Mouse (Mus musculus) regulatory T cell (primary cell): ENCODE measurements around the gene Arsk.

Source experiments
- in situ Hi-C: fragments of 300-600 bp; cut with MboI, MseI; formaldehyde crosslinking; loops from one replicate; pipeline ENCODE4 v1.15.1; 2025; ENCODE audit warnings: high pct_unique_total_duplicates

Arsk gene

DNA sequence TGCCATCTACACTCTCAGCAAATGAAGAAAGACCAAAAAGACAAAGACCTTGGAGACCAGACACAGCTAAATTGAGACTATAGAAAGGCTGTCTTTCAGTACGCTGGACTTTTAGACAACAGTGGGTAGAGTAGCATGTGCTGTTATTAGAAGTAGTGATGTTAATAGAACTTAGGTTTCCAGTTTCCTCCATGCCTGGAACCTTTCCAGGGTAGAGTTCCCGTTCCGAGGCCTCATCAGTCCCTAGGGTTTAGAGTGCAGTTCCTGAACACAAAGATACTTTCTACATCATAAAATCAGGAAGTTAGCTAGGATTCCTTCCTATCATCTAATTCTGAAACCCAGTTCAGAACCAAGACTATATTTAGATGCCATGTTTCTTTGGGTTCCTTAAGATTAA is 73.9 kb downstream of the Arsk start:
- in situ Hi-C loops = no loop called here

DNA sequence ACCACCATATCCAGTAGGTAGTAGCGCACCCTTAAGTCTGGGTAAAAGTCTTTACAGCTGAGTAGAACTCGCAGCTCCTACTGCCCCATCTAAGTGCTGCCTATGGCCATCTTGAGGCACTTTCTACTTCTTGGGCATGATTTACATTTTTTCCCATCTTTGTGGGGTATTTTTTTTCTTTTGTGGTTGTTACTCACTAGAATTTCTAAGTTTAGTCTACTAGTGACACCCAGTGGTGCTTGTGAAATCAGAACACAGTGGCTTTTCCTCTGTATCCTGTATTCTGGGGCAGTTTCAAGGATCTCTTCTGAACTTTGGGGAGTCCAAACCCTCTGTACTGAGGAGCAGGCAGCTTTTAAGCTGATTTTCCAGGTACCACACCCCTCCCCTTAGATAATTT is 76.7 kb downstream of the Arsk start:
- in situ Hi-C loops = no loop called here

DNA sequence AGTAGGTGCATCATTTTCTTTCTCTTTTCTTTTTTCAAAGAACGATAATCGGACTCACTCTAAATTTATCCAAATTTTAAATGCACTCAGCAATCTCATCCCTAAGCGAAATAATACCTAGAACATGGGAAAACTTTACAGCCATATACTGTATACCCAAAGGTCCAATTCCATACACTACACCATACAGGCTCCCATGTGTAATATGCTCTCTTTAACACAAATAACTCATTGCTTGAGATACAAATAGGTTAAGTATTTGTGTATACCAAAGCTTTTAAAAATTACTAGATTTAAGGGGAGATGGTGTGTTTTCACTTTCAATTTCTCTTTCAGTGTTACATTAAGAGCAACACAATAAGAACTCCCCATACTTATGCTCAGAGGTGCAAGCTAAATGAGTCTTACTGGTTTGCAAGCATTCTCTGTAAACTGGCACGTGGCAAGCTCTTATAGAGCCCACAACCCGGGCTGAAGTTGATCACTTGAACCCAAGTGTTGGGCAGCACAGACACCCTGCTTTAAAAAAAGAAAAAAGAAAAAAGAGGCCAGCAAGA is 79.5 kb downstream of the Arsk start:
- in situ Hi-C loops = no loop called here

DNA sequence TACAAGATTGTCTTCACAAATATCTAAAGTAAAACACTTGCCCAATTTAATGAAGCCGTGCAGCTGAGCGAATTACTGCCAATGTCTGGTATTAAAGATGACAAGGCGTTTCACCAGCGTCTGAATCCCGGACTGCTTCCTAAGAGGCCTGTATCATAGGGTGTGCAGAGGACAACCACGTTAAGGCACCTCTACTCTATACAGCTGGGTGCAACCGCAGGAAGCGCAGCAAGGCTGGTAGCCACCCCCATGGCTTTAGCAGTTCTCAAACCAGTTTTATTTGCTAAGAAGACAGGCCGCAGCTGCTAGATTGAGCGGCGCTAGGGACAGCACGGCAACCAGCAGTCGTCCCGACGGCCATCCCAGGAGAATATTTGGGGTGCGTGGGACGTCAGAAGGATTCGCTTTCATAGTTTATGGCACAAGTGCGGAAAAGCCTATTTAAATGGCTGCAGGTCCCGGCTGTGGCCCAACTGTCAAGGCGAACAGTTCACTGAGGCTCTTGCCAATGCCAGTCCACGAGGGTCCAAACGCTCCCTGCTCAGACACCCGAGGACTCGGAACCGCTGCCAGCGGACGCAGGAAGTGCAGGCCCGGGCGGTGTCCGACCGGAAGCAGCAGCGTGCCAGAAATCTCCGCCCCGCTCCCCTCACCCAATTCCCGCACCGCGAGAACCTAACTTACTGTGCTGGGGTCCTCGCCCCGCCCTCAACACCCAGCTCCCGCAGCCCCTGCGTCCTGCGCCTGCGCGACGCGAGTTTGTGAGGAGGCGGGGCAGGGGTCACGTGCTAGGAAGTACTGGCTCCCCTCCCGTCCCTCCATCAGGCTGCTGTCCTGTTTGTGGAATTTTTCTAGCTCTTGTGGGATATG is 80.3 kb downstream of the Arsk start, which contains the start of gene Rfesd:
Gene Rfesd, minus strand, starts transcription at position 746 of the 870 bp plus-strand sequence.
- in situ Hi-C loops = no loop called here

DNA sequence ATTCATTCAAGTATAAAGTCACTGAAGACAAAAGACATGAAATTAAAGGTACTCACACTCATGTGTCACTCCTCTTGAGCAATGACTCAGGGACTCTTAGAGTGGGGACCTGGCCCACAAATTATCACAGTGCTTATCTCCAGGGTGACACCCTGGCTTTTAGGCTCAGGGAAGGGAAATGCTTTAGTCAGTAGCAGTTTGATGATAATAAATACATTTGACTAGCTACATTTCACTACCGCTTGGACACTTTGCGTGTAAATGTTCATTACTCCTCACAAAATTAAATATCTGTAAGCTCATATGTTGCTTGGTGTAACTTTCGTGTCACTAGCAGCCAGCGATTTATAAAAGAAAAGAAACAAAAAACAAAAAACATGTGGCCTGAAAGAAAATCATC is 81.0 kb downstream of the Arsk start:
- in situ Hi-C loops = no loop called here

DNA sequence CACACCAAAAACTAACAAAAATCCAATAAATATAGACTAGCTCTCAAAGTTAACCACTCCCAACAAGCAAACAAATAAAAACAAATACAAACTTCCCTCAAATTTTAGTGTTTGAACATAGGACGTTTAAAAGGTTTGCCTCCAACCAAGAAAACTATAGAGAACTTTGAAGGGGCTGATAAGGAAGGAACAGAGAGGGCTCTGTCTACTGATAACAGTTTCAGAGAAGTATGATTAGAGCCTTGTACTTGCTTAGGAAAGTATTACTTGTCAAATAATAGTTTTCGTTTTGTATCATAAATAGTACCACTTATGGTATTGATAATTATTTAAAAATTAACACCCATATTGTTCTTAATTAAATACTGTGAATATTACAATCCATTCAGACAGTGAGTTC is 83.9 kb downstream of the Arsk start:
- in situ Hi-C loops = no loop called here
